Mouse (Mus musculus): ENCODE measurements around the gene Hmox1. TPM values are rescaled to one million over a fixed set of nuclear protein-coding genes. Genes with fewer than 3 reads are reported as not detected.

The Hmox1 gene
- total RNA-seq (2021), result 1 to 10 TPM; 4.3 to 5.1 TPM
- long read RNA-seq, experiment 1, result 0 reads
- long read RNA-seq, experiment 2, result 0 reads

- intact Hi-C loops (cut with DNase I), result no loop called here
- DNase-seq (ENCODE audit: low spot score in 2 of 2), result peak; percentile 87 to 93
Observed at GRCm38 (mm10) chr8:75093399-75094156, at the start of gene Hmox1. TSS of gene Hmox1 (plus strand) at chr8:75093621.

DNA sequence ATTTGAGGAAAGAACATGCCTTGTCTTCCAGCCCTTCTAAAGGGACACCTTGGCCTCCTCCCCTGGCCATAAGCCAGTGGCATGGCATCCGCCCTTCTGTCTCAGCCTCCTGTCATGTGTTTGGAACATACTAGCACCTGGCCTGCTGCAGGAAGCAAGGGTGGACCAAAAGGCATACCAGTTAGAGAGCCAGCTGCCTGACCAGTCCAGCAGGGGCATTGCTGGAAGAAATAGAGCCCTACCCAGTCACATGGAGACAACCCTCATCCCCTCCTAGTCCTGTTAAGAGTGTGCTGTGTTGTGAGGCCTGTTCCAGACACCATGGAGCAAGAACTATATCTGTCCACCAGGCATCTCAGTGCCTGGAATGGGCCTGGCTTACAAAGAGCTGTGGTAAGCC is 47.1 kb upstream of the Hmox1 start:
- intact Hi-C loops (cut with DNase I), result no loop called here
- no peak for DNase-seq (ENCODE audit: low spot score in 2 of 2)

- DNase-seq (ENCODE audit: low spot score in 2 of 2), result no peak
- intact Hi-C loops (cut with DNase I), result no loop called here
Observed at GRCm38 (mm10) chr8:75047784-75048183, 45.6 kb upstream of the Hmox1 start.

DNA sequence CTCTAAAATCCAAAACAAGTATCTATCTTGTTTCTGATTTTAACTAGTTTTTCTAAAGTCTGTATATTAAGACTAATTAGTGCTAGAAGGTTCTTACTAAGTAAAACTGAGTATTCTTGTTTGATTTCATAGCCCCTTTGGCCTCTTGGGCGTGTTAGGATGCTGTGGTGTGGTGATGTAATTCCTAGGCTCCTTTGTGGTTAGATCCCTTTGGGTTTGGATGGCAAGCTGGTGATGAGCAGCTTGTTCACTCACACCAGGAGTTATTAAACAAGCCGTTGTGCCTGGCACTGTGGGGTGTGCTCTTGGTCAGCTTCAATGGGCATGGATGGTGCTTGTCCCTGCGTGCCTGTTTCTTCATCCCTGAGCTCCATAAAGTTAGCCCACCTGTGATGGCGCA is 40.1 kb upstream of the Hmox1 start:
- intact Hi-C loops (cut with DNase I), result no loop called here
- no peak for DNase-seq (ENCODE audit: low spot score in 2 of 2)

DNA sequence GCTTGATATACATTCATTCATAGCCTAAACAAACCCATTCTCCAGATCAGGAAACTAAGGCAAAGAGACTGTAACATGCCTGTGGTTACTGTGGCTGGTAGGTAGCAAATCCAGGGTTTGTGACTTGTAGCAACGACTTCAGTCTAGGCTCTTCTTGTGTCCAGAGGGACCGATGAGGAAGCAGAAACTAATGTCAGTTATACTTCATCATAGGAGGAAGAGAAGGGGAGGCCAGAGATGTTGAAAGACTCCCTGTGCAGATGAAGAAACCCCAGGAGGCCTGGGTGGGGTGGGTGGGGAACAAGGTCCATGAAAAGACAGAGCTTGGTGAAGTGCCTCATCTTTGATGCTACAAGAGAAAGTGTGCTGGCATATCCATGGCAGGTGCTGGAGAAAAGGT is 37.7 kb upstream of the Hmox1 start:
- intact Hi-C loops (cut with DNase I), result no loop called here
- DNase-seq (ENCODE audit: low spot score in 2 of 2), result no peak

DNA sequence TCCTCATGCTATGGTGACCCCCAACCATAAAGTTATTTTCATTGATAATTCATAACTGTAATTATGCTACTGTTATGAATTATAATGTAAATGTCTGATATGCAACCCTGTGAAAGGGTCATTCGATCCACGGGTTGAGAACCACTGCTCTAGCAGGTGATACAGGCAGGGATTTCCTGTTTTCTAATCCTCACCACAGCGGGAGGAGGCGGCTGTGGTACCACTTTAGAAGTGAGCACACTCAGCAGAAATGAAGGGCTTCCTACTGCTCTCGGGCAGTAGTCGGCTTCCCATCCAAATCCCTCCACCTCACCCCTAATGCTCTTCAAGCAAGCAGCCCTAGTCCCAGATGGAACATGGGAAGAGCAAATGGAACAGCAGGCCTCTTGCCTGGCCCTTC is 33.4 kb upstream of the Hmox1 start:
- DNase-seq (ENCODE audit: low spot score in 2 of 2), result no peak
- intact Hi-C loops (cut with DNase I), result no loop called here

DNA sequence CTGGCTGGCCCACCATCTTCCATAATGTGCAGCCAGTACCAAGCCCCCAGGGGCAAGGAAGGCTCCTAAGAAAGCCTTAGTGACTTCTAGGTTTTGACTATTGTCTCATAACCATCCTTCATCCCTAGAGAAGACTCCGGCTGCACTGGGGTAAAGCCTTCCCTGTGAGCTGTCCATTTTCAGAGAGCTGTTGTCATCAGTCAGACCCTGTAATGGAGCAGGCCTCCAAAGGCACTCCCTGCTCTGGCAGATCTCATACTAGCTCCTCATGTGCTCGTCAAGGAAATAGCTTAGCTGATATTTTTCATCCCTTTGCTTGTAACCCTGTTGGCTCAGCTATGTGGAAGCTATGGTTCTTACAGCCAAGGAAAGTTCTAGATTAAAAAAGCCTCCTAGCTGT is 32.6 kb upstream of the Hmox1 start:
- intact Hi-C loops (cut with DNase I), result no loop called here

DNA sequence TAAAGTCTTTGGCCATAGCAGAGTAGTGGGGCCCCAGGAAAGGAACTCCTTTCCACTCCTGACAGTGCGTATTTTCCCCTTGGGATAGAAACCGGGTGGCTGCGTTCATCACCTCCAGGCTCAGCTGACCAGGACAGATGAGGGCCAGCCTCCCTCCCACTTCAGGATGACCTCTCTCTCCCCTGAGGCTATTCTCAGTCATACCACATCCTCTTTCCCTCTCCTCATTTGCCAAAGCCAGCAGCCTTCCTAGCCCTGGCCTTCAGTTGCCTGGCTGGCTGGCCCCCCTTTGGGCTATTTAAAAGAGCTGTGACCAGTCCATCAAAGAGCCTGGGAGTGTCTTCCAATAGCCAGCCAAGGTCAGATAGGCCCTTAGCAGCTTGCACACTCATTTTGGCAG is 30.1 kb upstream of the Hmox1 start:
- intact Hi-C loops (cut with DNase I), result no loop called here
- DNase-seq (ENCODE audit: low spot score in 2 of 2), result no peak

More for the DNA sequence above, 32.6 kb upstream of the Hmox1 start:
- no peak for DNase-seq (ENCODE audit: low spot score in 2 of 2)

DNA sequence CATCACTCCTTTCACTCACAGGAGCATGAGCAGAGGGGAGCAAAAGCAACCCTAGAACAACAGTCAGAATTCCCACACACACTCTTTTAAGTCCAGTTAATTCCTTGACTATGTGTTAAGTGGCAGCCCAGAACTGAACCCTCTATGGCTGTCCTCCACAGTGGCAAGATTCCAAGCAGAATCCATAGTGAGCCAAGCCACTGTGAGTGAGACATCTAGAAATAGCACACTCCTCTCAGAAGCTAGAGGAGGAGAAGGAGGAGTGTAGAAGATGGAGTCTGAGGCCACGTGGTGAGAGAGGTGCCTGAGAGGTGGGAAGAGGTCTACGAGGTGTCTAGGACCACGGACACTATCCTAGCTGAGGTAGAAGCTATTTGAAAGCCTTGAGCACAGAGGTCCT is 28.6 kb upstream of the Hmox1 start:
- peak in 1 of 2 experiments; percentile 24 for DNase-seq (ENCODE audit: low spot score in 2 of 2)
- intact Hi-C loops (cut with DNase I), result no loop called here

DNA sequence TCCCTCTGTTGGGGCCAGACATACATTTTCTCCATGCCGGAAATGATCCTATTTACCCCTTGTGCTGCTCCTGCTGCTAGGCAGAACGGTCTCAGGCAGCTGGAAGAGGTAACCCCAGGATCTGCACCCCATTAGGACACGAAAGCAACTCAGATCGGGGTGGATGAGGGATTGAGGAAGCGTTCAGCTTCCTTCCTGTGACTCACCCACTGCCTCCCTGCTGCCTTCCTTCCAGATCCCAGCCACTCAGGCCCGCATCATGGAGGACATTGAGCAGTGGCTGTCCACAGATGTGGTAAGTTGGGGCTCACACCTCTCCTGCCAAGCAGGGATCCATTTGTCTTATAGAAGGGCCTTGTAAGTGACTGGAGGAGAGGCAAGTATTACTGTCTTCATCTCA is 26.1 kb upstream of the Hmox1 start:
- no peak for DNase-seq (ENCODE audit: low spot score in 2 of 2)
- intact Hi-C loops (cut with DNase I), result no loop called here

- no peak for DNase-seq (ENCODE audit: low spot score in 2 of 2)
- intact Hi-C loops (cut with DNase I), result loop anchor here (2.0 kb wide), 1 partner anchor 149 kb away; no protein-coding TSS in a partner anchor
Observed at GRCm38 (mm10) chr8:75070297-75070696, 23.1 kb upstream of the Hmox1 start.

DNA sequence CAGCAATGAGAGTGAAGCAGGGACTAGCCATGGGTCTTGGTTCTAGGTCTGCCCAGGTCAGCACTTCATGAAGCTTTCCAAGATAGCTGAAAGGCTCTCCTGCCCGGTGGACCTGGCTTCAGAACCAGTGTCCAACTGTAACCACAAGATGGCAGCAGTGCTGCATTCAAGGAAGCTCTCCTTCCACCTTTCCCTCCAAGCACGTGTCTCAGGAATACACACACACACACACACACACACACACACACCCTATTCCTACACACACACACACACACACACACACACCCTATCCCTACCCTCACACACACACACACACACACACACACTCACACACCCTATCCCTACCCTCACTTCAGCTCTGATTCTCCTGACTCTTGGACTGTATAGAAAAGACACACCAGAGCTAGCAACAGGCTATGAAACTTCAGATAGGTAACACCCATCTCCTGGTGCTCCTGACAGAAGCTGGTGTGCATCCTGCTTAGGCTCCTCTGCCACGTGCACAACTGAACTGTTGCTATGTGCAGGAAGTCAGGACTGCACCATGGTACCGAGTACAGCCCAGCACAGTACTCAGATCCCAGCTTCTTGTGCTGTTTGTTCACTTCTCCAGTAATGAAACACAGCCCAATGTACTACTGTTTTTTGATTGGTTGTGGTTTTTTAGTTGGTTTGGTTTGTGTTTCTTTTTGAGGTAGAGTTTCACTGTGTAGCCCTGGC is 21.6 kb upstream of the Hmox1 start:
- peak; percentile 89 for DNase-seq (ENCODE audit: low spot score in 2 of 2)
- intact Hi-C loops (cut with DNase I), result loop anchor here (1.0 to 2.0 kb wide), 2 partner anchors 38 to 147 kb away; partner anchors contain the start of gene Mcm5

DNA sequence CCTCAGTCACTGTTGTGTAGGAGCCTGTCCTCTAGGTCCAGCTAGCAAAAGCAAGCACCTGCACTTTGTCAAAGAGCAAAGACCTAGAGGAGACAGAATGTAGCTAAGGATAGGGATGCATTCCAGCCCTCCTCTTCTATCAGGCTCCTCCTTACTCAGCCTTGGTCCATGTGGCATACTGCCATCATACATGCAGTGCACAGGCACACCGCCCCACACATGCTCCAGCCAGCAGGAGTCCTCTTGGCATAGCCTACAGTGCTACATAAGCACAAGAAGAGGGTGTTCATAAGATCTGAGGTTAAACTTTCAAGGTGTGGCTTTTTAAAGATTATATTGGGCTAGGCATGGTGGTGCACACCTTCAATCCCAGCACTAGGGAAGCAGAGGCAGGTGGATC is 18.5 kb upstream of the Hmox1 start:
- intact Hi-C loops (cut with DNase I), result no loop called here
- DNase-seq (ENCODE audit: low spot score in 2 of 2), result no peak

- intact Hi-C loops (cut with DNase I), result no loop called here
- DNase-seq (ENCODE audit: low spot score in 2 of 2), result no peak
Observed at GRCm38 (mm10) chr8:75078215-75078614, 15.2 kb upstream of the Hmox1 start.

DNA sequence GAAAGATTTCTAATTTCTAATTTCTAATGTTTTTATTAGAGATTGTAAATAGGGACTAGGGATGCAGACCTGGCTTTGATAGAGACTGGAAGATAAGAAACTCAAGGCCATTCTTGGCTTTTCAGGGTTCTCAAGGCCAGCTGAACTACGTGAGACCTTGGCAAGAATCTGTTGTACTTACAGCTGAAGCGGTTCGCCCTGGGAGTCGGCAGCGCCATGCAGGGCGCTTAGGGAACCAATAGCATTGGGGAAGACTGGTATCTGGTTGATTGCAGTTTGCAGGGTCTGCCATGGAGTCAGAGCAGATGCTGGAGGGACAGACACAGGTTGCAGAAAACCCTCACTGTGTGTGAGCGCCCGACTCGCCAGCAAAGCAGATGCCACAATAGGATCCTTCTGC is 14.6 kb upstream of the Hmox1 start:
- no peak for DNase-seq (ENCODE audit: low spot score in 2 of 2)
- intact Hi-C loops (cut with DNase I), result no loop called here

DNA sequence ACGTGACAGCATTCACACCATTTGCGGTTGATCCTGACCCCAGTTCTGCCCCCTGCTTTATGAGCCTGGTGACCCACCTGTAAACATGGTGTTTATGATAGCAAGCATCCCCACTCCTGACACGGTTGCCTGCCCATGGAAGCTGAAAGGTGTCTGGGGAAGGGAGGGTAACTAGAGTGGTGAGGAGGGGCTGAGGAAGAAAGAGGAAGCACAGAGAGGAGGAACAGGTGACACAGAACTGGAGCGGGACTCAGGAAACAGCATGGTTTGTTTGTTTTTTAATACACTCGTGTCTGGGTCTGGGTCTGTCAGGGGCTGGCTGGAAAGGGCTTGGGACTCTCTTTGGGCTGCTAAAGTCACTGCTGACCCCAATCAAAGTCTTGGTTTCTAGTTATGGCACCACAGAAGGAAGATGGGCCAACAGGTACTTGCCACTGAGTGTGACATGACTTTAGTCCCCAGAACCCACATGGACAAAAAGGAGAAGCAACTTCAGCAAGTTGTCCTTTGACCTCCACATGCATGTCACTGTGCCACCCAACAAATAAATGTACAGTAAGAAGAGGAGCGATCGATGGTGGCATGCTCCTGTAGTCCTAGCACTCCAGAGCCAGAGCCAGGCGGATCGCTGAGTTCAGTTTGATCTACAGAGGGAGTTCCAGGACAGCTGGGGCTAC is 11.9 kb upstream of the Hmox1 start:
- intact Hi-C loops (cut with DNase I), result no loop called here
- no peak for DNase-seq (ENCODE audit: low spot score in 2 of 2)

GRCm38 (mm10) chr8:75082181-75082805 is 11.1 kb upstream of the Hmox1 start:
- no peak for DNase-seq (ENCODE audit: low spot score in 2 of 2)
- intact Hi-C loops (cut with DNase I), result no loop called here

GRCm38 (mm10) chr8:75083846-75084245 is 9.6 kb upstream of the Hmox1 start:
- intact Hi-C loops (cut with DNase I), result no loop called here
- peak; percentile 82 to 95 for DNase-seq (ENCODE audit: low spot score in 2 of 2)

GRCm38 (mm10) chr8:75084382-75085064 is 8.9 kb upstream of the Hmox1 start:
- intact Hi-C loops (cut with DNase I), result no loop called here
- no peak for DNase-seq (ENCODE audit: low spot score in 2 of 2)

Data from left cerebral cortex, postnatal 14 days (tissue).